Mouse (Mus musculus): ENCODE data around the gene Nudt10.

The Nudt10 gene

GRCm38 (mm10) chrX:6172823-6173640 lies at the start of gene Nudt10:
Nudt10 (minus strand) TSS chrX:6173015.
- DNase-seq = peak; percentile 9 to 55

- peak; percentile 5 to 18 for DNase-seq
Measured at GRCm38 (mm10) chrX:6172136-6172822, 536 bp downstream of the Nudt10 start.

- peak; percentile 3 to 15 for DNase-seq
Measured at GRCm38 (mm10) chrX:6171718-6172117, 1.1 kb downstream of the Nudt10 start.
